Mouse (Mus musculus) bone marrow, adult 2 months (tissue): ENCODE measurements at regions not wholly inside any gene's neighbourhood (a gene's known extent, or its start where the extent isn't known, plus 50 kb on each side); places are given as distances from the start of the nearest gene placed in this dataset.

ENCODE experiments used
- CTCF ChIP-seq: fragments of 200-500 bp; IDR thresholded peaks from 2 replicates; pipeline ENCODE4 v1.5.1; 2011; ENCODE audit warnings: low read length, control low read depth; ENCODE audit not compliant: control insufficient read depth, insufficient read depth
- POLR2A ChIP-seq: fragments of 200-500 bp; IDR thresholded peaks from 2 replicates; pipeline ENCODE4 v1.6.1; 2011; ENCODE audit warnings: low read depth, mild to moderate bottlenecking, control low read depth, low read length, borderline replicate concordance; ENCODE audit not compliant: control insufficient read depth

DNA sequence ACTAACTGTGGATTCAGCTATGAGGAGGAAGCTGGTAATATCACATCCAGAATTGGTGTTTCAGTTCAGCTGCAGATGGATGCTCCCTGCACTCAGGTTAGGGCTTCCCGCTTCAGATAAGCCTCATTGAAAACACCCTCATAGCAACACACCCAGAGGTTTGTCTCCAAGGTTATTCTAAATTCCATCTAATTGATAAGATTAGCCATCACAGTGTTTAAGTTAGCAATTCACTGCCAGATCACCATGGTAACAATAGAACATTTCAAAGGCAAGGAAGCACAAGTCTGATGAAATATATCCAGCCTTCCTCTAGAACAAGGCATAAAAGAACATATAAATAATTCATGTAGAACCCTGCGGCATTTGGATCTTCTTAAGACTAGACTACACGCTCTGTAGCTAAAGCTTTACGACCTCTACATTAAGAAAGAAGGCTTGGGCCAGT is 450.1 kb downstream of the Fam198b start:
- TF ChIP-seq CTCF (no peak), POLR2A (no peak)
